Mouse (Mus musculus) heart, adult 2 months (tissue): ENCODE measurements around the gene Mcrip1.

Source experiments
- CTCF ChIP-seq: fragments of 200-600 bp; IDR thresholded peaks from 2 replicates; pipeline ENCODE4 v1.8.1; 2022; ENCODE audit warnings: antibody characterized with exemption, mild to moderate bottlenecking, moderate library complexity
- EP300 ChIP-seq: fragments of 200-500 bp; IDR thresholded peaks from 2 replicates; pipeline ENCODE4 v1.6.1; 2011; ENCODE audit warnings: low read depth, low read length, control low read depth; ENCODE audit not compliant: insufficient read depth
- POLR2A ChIP-seq: fragments of 200-500 bp; IDR thresholded peaks from 2 replicates; pipeline ENCODE4 v1.6.1; 2011; ENCODE audit warnings: mild to moderate bottlenecking, low read depth, low read length, control low read depth; ENCODE audit not compliant: insufficient read depth

DNA sequence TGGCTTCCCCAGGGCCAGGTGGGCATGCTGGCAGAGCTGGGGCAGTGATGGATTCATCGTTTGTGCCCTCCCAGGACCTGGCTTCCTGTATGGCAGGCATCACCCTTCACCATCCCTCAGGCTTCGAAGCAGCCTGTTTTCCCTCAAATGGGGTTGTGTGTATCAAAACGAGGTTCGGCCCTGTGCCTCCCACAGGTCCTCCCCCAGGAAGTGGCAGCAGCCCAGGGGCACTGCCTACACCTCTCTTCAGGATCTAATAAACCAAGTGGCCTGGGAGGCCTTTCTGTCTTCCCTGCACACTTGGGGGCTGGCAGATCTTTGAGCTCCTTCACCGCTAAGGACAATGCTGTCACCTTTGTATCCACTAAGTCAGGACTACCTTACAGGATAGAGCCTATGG lies 50.6 kb downstream of the Mcrip1 start:
- TF ChIP-seq CTCF (no peak), POLR2A (no peak), EP300 (no peak)
